Mouse (Mus musculus) intestine, embryonic 14.5 days (tissue): ENCODE measurements around the gene Gm20517. TPM values are rescaled to one million over a fixed set of nuclear protein-coding genes. Genes with fewer than 3 reads are reported as not detected.

Experiments used
- ATAC-seq: fragments of 200-750 bp; cut with Nextera tagmentation; replicated peaks from 2 replicates; pipeline ENCODE4 v1.8.0; 2017; ENCODE audit warnings: low read depth, moderate number of reproducible peaks, moderate TSS enrichment, moderate library complexity; ENCODE audit not compliant: low FRiP score, low TSS enrichment
- DNase-seq: peaks from one replicate; pipeline ENCODE4 v3.0.0-alpha.2; 2018; ENCODE audit warnings: low spot score
- H3K27ac ChIP-seq: fragments of 300-500 bp; sonication (generic); 2 replicates; pipeline ENCODE4 v1.5.1; 2014; ENCODE audit warnings: low read depth, mild to moderate bottlenecking, control low read depth
- H3K27me3 ChIP-seq: fragments of 300-500 bp; sonication (generic); replicated peaks from 2 replicates; pipeline ENCODE4 v1.6.1; 2014; ENCODE audit warnings: low read length, control low read depth; ENCODE audit not compliant: control insufficient read depth, insufficient read depth
- H3K36me3 ChIP-seq: fragments of 300-500 bp; sonication (generic); 2 replicates; pipeline ENCODE4 v1.6.1; 2014; ENCODE audit warnings: low read length, control low read depth; ENCODE audit not compliant: control insufficient read depth, insufficient read depth
- H3K4me1 ChIP-seq: fragments of 300-500 bp; sonication (generic); replicated peaks from 2 replicates; pipeline ENCODE4 v1.6.1; 2014; ENCODE audit warnings: low read length, control low read depth, mixed read lengths; ENCODE audit not compliant: control insufficient read depth, insufficient read depth
- H3K4me2 ChIP-seq: fragments of 300-500 bp; sonication (generic); 2 replicates; pipeline ENCODE4 v1.6.1; 2014; ENCODE audit warnings: low read length
- H3K4me3 ChIP-seq: fragments of 300-500 bp; sonication (generic); 2 replicates; pipeline ENCODE4 v1.5.1; 2014; ENCODE audit warnings: low read depth, low read length, control low read depth, mixed read lengths
- H3K9ac ChIP-seq: fragments of 300-500 bp; sonication (generic); 2 replicates; pipeline ENCODE4 v1.6.1; 2014; ENCODE audit warnings: mild to moderate bottlenecking, low read length
- H3K9me3 ChIP-seq: fragments of 300-500 bp; sonication (generic); 2 replicates; pipeline ENCODE4 v1.6.1; 2016; ENCODE audit warnings: low read length, control low read depth; ENCODE audit not compliant: control insufficient read depth
- WGBS: fragments of 180-500 bp; shearing (Covaris S2); extraction: QIAGEN DNeasy Blood & Tissue Kit; methylation state at CpG from one replicate; pipeline ENCODE4 v1.1.7; 2014; 5-methylcytosine and 5-hydroxymethylcytosine counted together
- polyA plus RNA-seq: library from polyadenylated mRNA; unstranded; fragments of >200 nt; fragmentation: Nextera tagmentation; extraction: Ambion mirVana; gene quantifications from 2 replicates; pipeline ENCODE4 v1.2.1, GENCODE M21; 2014

The Gm20517 gene
- 1.6 and 1.8 TPM in 2 replicates for polyA plus RNA-seq

GRCm38 (mm10) chr17:47610849-47611660, at the start of gene Gm20517, which contains the start of the genes Bysl and Med20:
Gene Gm20517, plus strand, starts transcription at chr17:47611589.
Gene Bysl, minus strand, starts transcription at chr17:47611492.
Gene Med20, plus strand, starts transcription at chr17:47611582.
- H3K9me3 ChIP-seq: no peaks in the 10 kb centered on the region
- H3K27ac ChIP-seq: peak within 1 kb of the TSS; percentile 76
- H3K4me1 ChIP-seq: peaks cover 19% of the 10 kb centered on the region
- DNase-seq (peak; percentile 100), ATAC-seq (peak; percentile 94)
- H3K27me3 ChIP-seq: no peaks in the 10 kb centered on the region
- H3K4me2 ChIP-seq: peak within 1 kb of the TSS; percentile 97
- under 1% methylated on average over 59 of the region's 59 CpGs for WGBS
- H3K9ac ChIP-seq: peak within 1 kb of the TSS; percentile 82
- peak within 1 kb of the TSS; percentile 98 for H3K4me3 ChIP-seq
- H3K36me3 ChIP-seq: peaks cover 45% of the 10 kb centered on the region

GRCm38 (mm10) chr17:47562875-47563274, 48.5 kb upstream of the Gm20517 start:
- Histone ChIP-seq H3K36me3 (no peaks in the 10 kb centered on the region), H3K27me3 (no peaks in the 10 kb centered on the region), H3K9me3 (no peaks in the 10 kb centered on the region), H3K4me1 (peaks cover 4% of the 10 kb centered on the region; the same call in 1 of the 2 replicates), H3K4me2 (no peak overlapping the region), H3K9ac (no peak overlapping the region), H3K4me3 (no peak overlapping the region), H3K27ac (no peak overlapping the region)
- ATAC-seq: no peak
- no peak for DNase-seq
- whole genome bisulfite sequencing: 83% methylated on average over 6 of the region's 6 CpGs

DNA sequence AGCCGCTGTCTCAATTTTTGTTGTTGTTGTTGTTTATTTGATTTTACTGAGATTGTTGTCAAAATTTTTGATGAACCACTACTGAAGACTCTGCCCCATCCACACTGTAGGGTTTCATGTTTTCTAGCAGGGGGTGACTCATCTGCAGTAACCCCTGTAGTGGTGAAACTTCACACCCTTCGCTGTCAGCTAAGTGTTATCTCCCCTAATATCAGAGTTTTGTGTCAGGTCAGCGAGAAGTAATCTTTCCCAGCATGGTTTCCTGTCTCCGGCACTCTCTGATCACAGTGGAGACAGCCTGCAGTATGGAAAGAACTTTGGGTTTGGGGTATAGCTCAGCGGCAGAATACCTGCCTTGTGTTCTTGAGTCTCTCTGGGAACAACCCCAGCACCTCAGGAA, 46.8 kb upstream of the Gm20517 start:
- Histone ChIP-seq H3K4me3 (no peak overlapping the region), H3K36me3 (no peaks in the 10 kb centered on the region), H3K9ac (no peak overlapping the region), H3K4me1 (peaks cover 4% of the 10 kb centered on the region; the same call in 1 of the 2 replicates), H3K27me3 (no peaks in the 10 kb centered on the region), H3K9me3 (no peaks in the 10 kb centered on the region), H3K27ac (no peak overlapping the region), H3K4me2 (no peak overlapping the region)
- DNase-seq (no peak), ATAC-seq (no peak)
- WGBS: 79% methylated on average over 5 of the region's 5 CpGs

DNA sequence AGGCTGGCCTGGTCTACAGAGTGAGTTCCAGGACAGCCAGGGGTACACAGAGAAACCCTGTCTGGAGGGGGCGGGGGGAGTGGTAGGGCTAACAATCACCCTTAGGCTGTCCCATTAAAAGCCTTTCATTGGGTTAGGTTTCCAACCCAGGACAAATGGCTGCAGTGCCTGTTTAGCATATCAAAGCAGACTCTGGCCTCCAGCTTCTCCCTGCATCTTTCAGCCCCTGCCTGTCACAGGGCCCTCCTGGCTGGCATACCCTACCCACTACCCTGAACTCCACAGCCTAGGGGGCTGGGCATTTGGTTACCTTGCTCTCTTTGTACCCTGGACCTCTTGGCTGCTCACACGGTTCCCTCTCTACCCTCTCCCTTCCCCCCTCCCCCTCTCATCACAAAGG, 45.3 kb upstream of the Gm20517 start:
- no peak for ATAC-seq
- Histone ChIP-seq H3K4me3 (no peak overlapping the region), H3K4me1 (no peaks in the 10 kb centered on the region), H3K27me3 (no peaks in the 10 kb centered on the region), H3K9ac (no peak overlapping the region), H3K27ac (no peak overlapping the region), H3K9me3 (no peaks in the 10 kb centered on the region), H3K36me3 (no peaks in the 10 kb centered on the region), H3K4me2 (no peak overlapping the region)
- DNase-seq: no peak
- WGBS: 44% methylated on average over 2 of the region's 2 CpGs

GRCm38 (mm10) chr17:47567271-47567670, 44.1 kb upstream of the Gm20517 start:
- no peaks in the 10 kb centered on the region for H3K36me3 ChIP-seq
- no peaks in the 10 kb centered on the region for H3K4me1 ChIP-seq
- H3K27me3 ChIP-seq: no peaks in the 10 kb centered on the region
- no peak overlapping the region for H3K4me3 ChIP-seq
- no peak overlapping the region for H3K9ac ChIP-seq
- WGBS: 45% methylated on average over 3 of the region's 3 CpGs
- H3K9me3 ChIP-seq: no peaks in the 10 kb centered on the region
- ATAC-seq (no peak), DNase-seq (no peak)
- no peak overlapping the region for H3K4me2 ChIP-seq
- peak overlapping the region; percentile 18 for H3K27ac ChIP-seq

GRCm38 (mm10) chr17:47568389-47568788, 43.0 kb upstream of the Gm20517 start:
- no peak overlapping the region for H3K4me2 ChIP-seq
- H3K9me3 ChIP-seq: no peaks in the 10 kb centered on the region
- no peaks in the 10 kb centered on the region for H3K4me1 ChIP-seq
- no peaks in the 10 kb centered on the region for H3K27me3 ChIP-seq
- no peaks in the 10 kb centered on the region for H3K36me3 ChIP-seq
- H3K4me3 ChIP-seq: no peak overlapping the region
- H3K27ac ChIP-seq: no peak overlapping the region
- ATAC-seq: no peak
- no peak overlapping the region for H3K9ac ChIP-seq
- 95% methylated on average over 3 of the region's 3 CpGs for WGBS
- no peak for DNase-seq

- Histone ChIP-seq H3K9ac (no peak overlapping the region), H3K4me2 (no peak overlapping the region), H3K36me3 (no peaks in the 10 kb centered on the region), H3K9me3 (no peaks in the 10 kb centered on the region), H3K27ac (no peak overlapping the region), H3K4me3 (no peak overlapping the region), H3K27me3 (no peaks in the 10 kb centered on the region), H3K4me1 (no peaks in the 10 kb centered on the region)
- 87% methylated on average over 10 of the region's 10 CpGs for WGBS
- no peak for ATAC-seq
- DNase-seq: no peak
Measured at GRCm38 (mm10) chr17:47568951-47569527, 42.4 kb upstream of the Gm20517 start.

- Histone ChIP-seq H3K27ac (no peak overlapping the region), H3K4me3 (no peak overlapping the region), H3K9me3 (no peaks in the 10 kb centered on the region), H3K27me3 (no peaks in the 10 kb centered on the region), H3K4me2 (no peak overlapping the region), H3K4me1 (no peaks in the 10 kb centered on the region), H3K36me3 (no peaks in the 10 kb centered on the region), H3K9ac (no peak overlapping the region)
- 44% methylated on average over 7 of the region's 7 CpGs for WGBS
- no peak for DNase-seq
- no peak for ATAC-seq
Measured at GRCm38 (mm10) chr17:47571621-47572020, 39.8 kb upstream of the Gm20517 start.
